Mouse (Mus musculus): ENCODE measurements around the gene Yif1b. TPM values are rescaled to one million over a fixed set of nuclear protein-coding genes. Genes with fewer than 3 reads are reported as not detected.

The Yif1b gene
- total and polyA plus RNA-seq, 3 experiments, result 94.8 to 143 TPM; not detected in 1

- TF ChIP-seq CHD1 (IDR thresholded peaks at IDR 0.05; ENCODE audit: low read depth, low read length) (no peak), ZC3H11A (IDR thresholded peaks at IDR 0.05; ENCODE audit: low read depth, low read length) (no peak), TBP (IDR thresholded peaks at IDR 0.05; ENCODE audit: low read depth, low read length) (no peak), SIN3A (IDR thresholded peaks at IDR 0.05; ENCODE audit: low read length) (peak; percentile 25; the same call in 1 of the 2 replicates), POLR2A (IDR thresholded peaks at IDR 0.05; ENCODE audit: control insufficient read depth in 1 of 2, insufficient read depth in 1 of 2, low read depth in 1 of 2, low read length in 2 of 2, poor library complexity in 1 of 2) (no peak), ELF1 (IDR thresholded peaks at IDR 0.05; ENCODE audit: low read depth, low read length) (0 out of 2 replicates have a peak, but pooled peaks have one; percentile 13), E2F4 (IDR thresholded peaks at IDR 0.05; ENCODE audit: borderline replicate concordance, low read depth, low read length) (no peak), ZNF384 (IDR thresholded peaks at IDR 0.05; ENCODE audit: low read depth, low read length) (peak; percentile 77)
- H3K9me3 ChIP-seq (replicated peaks; ENCODE audit: insufficient read depth, low read length), result no peaks in the 10 kb centered on the region
- no peaks in the 10 kb centered on the region for H3K27me3 ChIP-seq (ENCODE audit: control insufficient read depth in 1 of 2, insufficient read depth in 2 of 2, low read length in 2 of 2)
- H3K4me1 ChIP-seq (ENCODE audit: control insufficient read depth in 1 of 2, insufficient read depth in 2 of 2, low read length in 2 of 2), result peaks cover 7 to 23% of the 10 kb centered on the region in 2 experiments
- DNase-seq (ENCODE audit: low read depth, low spot score), result peak; percentile 52
- peak within 1 kb of the TSS; percentile 56 for H3K9ac ChIP-seq (ENCODE audit: control insufficient read depth, low read depth, low read length, poor library complexity, severe bottlenecking)
- peaks cover 0 to 6% of the 10 kb centered on the region in 2 experiments; a peak in 2 of 4 replicates for H3K36me3 ChIP-seq (ENCODE audit: control insufficient read depth in 1 of 2, insufficient read depth in 2 of 2, low read length in 2 of 2)
- H3K4me3 ChIP-seq (ENCODE audit: control insufficient read depth in 1 of 2, insufficient read depth in 1 of 2, low read depth in 2 of 2, low read length in 2 of 2), result peak within 1 kb of the TSS; percentile 62 to 67
- no peak within 1 kb of the TSS for H3K27ac ChIP-seq (ENCODE audit: control insufficient read depth, low read depth, low read length)
- no peaks in the 10 kb centered on the region; the same call in 1 of the 2 replicates for H3K79me2 ChIP-seq (ENCODE audit: control insufficient read depth, insufficient read depth, low read length, poor library complexity)
Measured at GRCm38 (mm10) chr7:29232247-29233013, 5.7 kb upstream of the Yif1b start, which contains the start of gene Kcnk6. Gene Kcnk6 (minus strand): TSS chr7:29232515.

- Histone ChIP-seq H3K79me2 (ENCODE audit: control insufficient read depth, insufficient read depth, low read length, poor library complexity) (no peaks in the 10 kb centered on the region; the same call in 1 of the 2 replicates), H3K36me3 (ENCODE audit: control insufficient read depth in 1 of 2, insufficient read depth in 2 of 2, low read length in 2 of 2) (peaks cover 0 to 8% of the 10 kb centered on the region in 2 experiments; a peak in 2 of 4 replicates), H3K9me3 (replicated peaks; ENCODE audit: insufficient read depth, low read length) (no peaks in the 10 kb centered on the region), H3K27me3 (ENCODE audit: control insufficient read depth in 1 of 2, insufficient read depth in 2 of 2, low read length in 2 of 2) (no peaks in the 10 kb centered on the region), H3K4me3 (ENCODE audit: control insufficient read depth in 1 of 2, insufficient read depth in 1 of 2, low read depth in 2 of 2, low read length in 2 of 2) (peak overlapping the region in 1 of 2 experiments; percentile 26; a peak in 1 of 4 replicates), H3K4me1 (ENCODE audit: control insufficient read depth in 1 of 2, insufficient read depth in 2 of 2, low read length in 2 of 2) (peaks cover 7 to 16% of the 10 kb centered on the region in 2 experiments), H3K9ac (ENCODE audit: control insufficient read depth, low read depth, low read length, poor library complexity, severe bottlenecking) (no peak overlapping the region), H3K27ac (ENCODE audit: control insufficient read depth, low read depth, low read length) (no peak overlapping the region)
- TF ChIP-seq TCF12 (IDR thresholded peaks at IDR 0.05; ENCODE audit: low read depth, low read length) (peak; percentile 44; the same call in 1 of the 2 replicates), ZNF384 (IDR thresholded peaks at IDR 0.05; ENCODE audit: low read depth, low read length) (no peak), POLR2A (IDR thresholded peaks at IDR 0.05; ENCODE audit: control insufficient read depth in 1 of 2, insufficient read depth in 1 of 2, low read depth in 1 of 2, low read length in 2 of 2, poor library complexity in 1 of 2) (no peak), GATA1 (IDR thresholded peaks at IDR 0.05; ENCODE audit: low read depth, low read length) (peak; percentile 79), MAZ (IDR thresholded peaks at IDR 0.05; ENCODE audit: low read depth, low read length) (no peak), HCFC1 (IDR thresholded peaks at IDR 0.05; ENCODE audit: low read depth, low read length) (no peak), ZC3H11A (IDR thresholded peaks at IDR 0.05; ENCODE audit: low read depth, low read length) (no peak), MAFK (IDR thresholded peaks at IDR 0.05; ENCODE audit: borderline replicate concordance, low read depth, low read length) (peak; percentile 60; the same call in 1 of the 2 replicates), USF1 (IDR thresholded peaks at IDR 0.05; ENCODE audit: low read depth, low read length) (no peak), GABPA (IDR thresholded peaks at IDR 0.05; ENCODE audit: low read depth, low read length) (no peak), ETS1 (IDR thresholded peaks at IDR 0.05; ENCODE audit: low read depth, low read length) (peak; percentile 94), SIN3A (IDR thresholded peaks at IDR 0.05; ENCODE audit: low read length) (peak; percentile 66), MEF2A (IDR thresholded peaks at IDR 0.05; ENCODE audit: extremely low read depth, insufficient replicate concordance, low read depth, low read length, poor library complexity, severe bottlenecking) (peak; percentile 96), UBTF (IDR thresholded peaks at IDR 0.05; ENCODE audit: borderline replicate concordance, insufficient read depth, low read depth, low read length) (no peak), TAL1 (IDR thresholded peaks at IDR 0.05; ENCODE audit: low read length) (peak; percentile 32; the same call in 1 of the 2 replicates), EP300 (IDR thresholded peaks at IDR 0.05; ENCODE audit: low read depth in 1 of 2, low read length in 2 of 2) (peak; percentile 32 to 61), RAD21 (IDR thresholded peaks at IDR 0.05; ENCODE audit: low read depth, low read length) (no peak), BHLHE40 (IDR thresholded peaks at IDR 0.05; ENCODE audit: borderline replicate concordance, low read depth, low read length) (peak; percentile 56; the same call in 1 of the 2 replicates), RCOR1 (IDR thresholded peaks at IDR 0.05; ENCODE audit: low read depth, low read length) (peak; percentile 66), MYB (IDR thresholded peaks at IDR 0.05; ENCODE audit: low read depth, low read length) (no peak)
- DNase-seq (ENCODE audit: low read depth, low spot score), result peak; percentile 87
Measured at GRCm38 (mm10) chr7:29233745-29234144, 4.4 kb upstream of the Yif1b start.
